Mouse (Mus musculus): ENCODE results near the gene Oprm1.

The Oprm1 gene

DNA sequence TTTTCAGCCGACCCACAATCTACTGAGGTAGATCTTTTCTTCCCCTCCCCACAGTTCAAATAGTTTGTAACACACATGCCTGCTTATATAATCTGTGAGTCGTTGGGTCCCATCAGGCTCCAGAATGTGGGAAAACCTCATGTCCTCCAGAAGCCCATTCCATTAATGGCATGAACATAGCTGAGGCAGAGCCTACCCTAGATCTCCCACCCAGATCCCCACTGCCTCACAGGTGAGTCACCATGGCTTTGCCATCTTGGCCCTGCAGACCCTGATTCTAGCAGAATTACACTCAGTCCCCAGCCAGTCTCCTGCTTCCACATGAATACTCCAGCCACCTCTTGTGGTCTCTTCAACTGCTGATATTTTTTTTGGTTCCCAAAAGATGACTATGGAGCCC, 317.4 kb downstream of the Oprm1 start:
- in situ Hi-C loops (cut with MboI, MseI): loop anchor here in 1 of 2 experiments (10.0 kb wide), 1 partner anchor 191 kb away; no protein-coding TSS in a partner anchor

DNA sequence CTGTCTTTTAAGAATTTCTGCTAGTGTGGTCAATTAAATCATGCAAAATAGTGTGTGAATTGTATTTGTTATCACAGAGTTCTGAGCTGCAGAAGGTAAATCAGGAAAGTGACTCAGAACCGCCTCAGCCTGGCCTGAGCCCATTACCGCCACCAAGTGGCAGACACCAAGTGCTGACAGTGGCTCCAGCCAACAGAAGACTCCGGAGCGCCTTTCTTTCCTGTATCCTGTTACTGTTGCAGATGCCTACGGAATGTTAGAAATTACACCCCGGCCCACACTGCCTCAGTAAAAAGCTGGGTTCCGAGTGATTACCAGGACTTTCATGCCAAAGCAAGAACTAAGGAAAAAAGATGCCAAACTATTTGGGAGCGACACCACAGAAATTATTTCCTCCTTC, 317.9 kb downstream of the Oprm1 start:
- in situ Hi-C loops (cut with MboI, MseI): loop anchor here in 1 of 2 experiments (10.0 kb wide), 1 partner anchor 191 kb away; no protein-coding TSS in a partner anchor

DNA sequence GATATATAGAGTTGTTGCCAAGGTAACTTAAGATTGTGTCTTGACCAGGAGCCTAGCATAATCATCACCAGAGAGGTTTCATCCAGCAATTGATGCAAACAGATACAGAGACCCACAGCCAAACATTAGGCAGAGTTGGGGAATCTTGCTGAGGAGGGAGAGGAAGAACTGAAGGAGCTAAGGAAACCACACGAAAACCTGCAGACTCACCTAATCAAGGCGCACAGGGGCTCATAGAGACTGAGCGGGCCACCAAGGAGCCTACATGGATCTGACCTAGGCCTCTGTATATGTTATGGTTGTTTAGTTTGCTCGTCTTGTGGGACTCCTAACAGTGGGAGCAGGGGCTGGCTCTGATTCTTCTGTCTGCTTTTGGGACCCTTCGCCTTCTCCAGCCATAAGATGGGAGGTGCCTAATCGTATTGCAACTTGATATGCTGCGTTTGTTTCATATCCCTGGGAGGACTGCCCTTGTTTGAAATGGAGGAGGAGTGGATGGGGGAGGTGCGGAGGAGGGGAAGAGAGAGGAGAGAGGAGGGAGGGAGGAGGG, 318.4 kb downstream of the Oprm1 start:
- in situ Hi-C loops (cut with MboI, MseI): loop anchor here in 1 of 2 experiments (10.0 kb wide), 1 partner anchor 192 kb away; no protein-coding TSS in a partner anchor

DNA sequence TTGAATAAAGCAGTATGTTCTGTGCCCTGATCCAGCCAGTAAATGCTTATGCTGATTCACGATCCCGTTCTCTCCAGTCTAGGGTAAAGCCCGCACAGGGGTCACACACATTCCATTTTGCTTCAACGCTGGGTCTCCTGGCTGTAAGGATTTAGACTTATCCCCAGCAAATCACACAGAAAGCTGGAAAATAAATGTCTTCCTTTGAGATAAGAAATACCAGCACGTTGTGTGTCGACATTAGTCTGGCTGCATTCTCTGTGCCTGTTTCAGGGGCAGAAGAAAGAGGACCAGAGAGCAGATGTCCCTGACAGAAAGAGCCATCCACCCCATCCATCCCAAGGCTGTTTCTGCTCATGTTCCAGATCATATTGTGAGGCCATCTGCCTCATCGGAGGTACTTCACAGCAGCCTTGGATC, 319.1 kb downstream of the Oprm1 start:
- in situ Hi-C loops (cut with MboI, MseI): loop anchor here in 1 of 2 experiments (10.0 kb wide), 1 partner anchor 193 kb away; no protein-coding TSS in a partner anchor

DNA sequence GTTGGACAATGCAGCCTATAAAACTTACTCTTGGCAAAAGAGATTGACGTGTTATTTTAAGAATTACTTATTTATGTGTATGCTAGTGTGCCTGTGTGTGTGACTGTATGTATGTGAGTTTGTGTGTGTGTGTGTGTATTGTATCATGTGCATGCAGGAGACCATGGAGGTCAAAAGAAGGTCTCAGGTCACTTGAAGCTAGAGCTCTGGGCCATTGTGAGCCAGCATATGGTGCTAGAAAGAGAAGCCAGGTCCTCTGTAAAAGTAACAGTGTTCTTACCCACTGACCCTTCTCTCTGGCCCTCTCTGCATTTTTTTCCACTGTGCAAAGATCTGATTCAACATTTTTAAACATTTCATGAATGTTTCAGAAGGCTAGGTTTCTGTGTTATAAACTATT, 319.7 kb downstream of the Oprm1 start:
- in situ Hi-C loops (cut with MboI, MseI): loop anchor here in 1 of 2 experiments (10.0 kb wide), 1 partner anchor 193 kb away; no protein-coding TSS in a partner anchor
